Mouse (Mus musculus) midbrain, postnatal 0 days (tissue): ENCODE results near the gene Sept9. TPM values are rescaled to one million over a fixed set of nuclear protein-coding genes. Genes with fewer than 3 reads are reported as not detected.

ENCODE experiments used
- ATAC-seq: fragments of 200-750 bp; cut with Nextera tagmentation; 2 replicates; pipeline ENCODE4 v1.8.0; 2017; ENCODE audit warnings: moderate number of reproducible peaks, mild to moderate bottlenecking, moderate TSS enrichment, moderate library complexity; ENCODE audit not compliant: low FRiP score
- DNase-seq: peaks from one replicate; pipeline ENCODE4 v3.0.0-alpha.2; 2015; ENCODE audit warnings: low spot score
- H3K27ac ChIP-seq: fragments of 300-500 bp; sonication (generic); 2 replicates; pipeline ENCODE4 v1.5.1; 2014; ENCODE audit warnings: low read depth, mild to moderate bottlenecking, low read length, mixed read lengths
- H3K27me3 ChIP-seq: fragments of 300-500 bp; sonication (generic); 2 replicates; pipeline ENCODE4 v1.6.1; 2014; ENCODE audit warnings: low read length, control low read depth, mixed read lengths; ENCODE audit not compliant: insufficient read depth
- H3K36me3 ChIP-seq: fragments of 300-500 bp; sonication (generic); 2 replicates; pipeline ENCODE4 v1.6.1; 2014; ENCODE audit warnings: low read length, control low read depth, mixed read lengths; ENCODE audit not compliant: insufficient read depth
- H3K4me1 ChIP-seq: fragments of 300-500 bp; sonication (generic); 2 replicates; pipeline ENCODE4 v1.6.1; 2014; ENCODE audit warnings: mild to moderate bottlenecking, control low read depth, antibody characterized with exemption, low read length, mixed read lengths; ENCODE audit not compliant: insufficient read depth
- H3K4me2 ChIP-seq: fragments of 300-500 bp; sonication (generic); 2 replicates; pipeline ENCODE4 v1.6.1; 2014; ENCODE audit warnings: low read depth, mild to moderate bottlenecking, low read length, mixed read lengths; ENCODE audit not compliant: poor library complexity, severe bottlenecking
- H3K4me3 ChIP-seq: fragments of 300-500 bp; sonication (generic); 2 replicates; pipeline ENCODE4 v1.5.1; 2014; ENCODE audit warnings: low read depth, mild to moderate bottlenecking, low read length, moderate library complexity
- H3K9ac ChIP-seq: fragments of 300-500 bp; sonication (generic); replicated peaks from 2 replicates; pipeline ENCODE4 v1.6.1; 2014; ENCODE audit warnings: mild to moderate bottlenecking, low read length, moderate library complexity, mixed read lengths; ENCODE audit not compliant: poor library complexity, severe bottlenecking
- H3K9me3 ChIP-seq: fragments of 300-500 bp; sonication (generic); 2 replicates; pipeline ENCODE4 v1.6.1; 2016; ENCODE audit warnings: low read length, control low read depth
- CTCF ChIP-seq: IDR thresholded peaks from 2 replicates; pipeline ENCODE4 v1.5.1; 2016; ENCODE audit warnings: antibody characterized with exemption, mild to moderate bottlenecking
- WGBS: fragments of 180-500 bp; shearing (Covaris S2); extraction: QIAGEN DNeasy Blood & Tissue Kit; methylation state at CpG from one replicate; pipeline ENCODE4 v1.1.7; 2014; 5-methylcytosine and 5-hydroxymethylcytosine counted together
- polyA plus RNA-seq: library from polyadenylated mRNA; unstranded; fragments of >200 nt; fragmentation: Nextera tagmentation; extraction: Ambion mirVana; gene quantifications from 2 replicates; pipeline ENCODE4 v1.2.1, GENCODE M21; 2015
- total RNA-seq: library from RNA; depleted of rRNA; stranded (reverse); fragments of >200 nt; gene quantifications from 2 replicates; pipeline ENCODE4 v1.2.3, GENCODE M21; 2014

Gene Sept9
- total and polyA plus RNA-seq, 2 experiments from 2014 or later: 95.3 to 105 TPM

GRCm38 (mm10) chr11:117357916-117358639, 158.6 kb downstream of the Sept9 start:
- Histone ChIP-seq H3K9me3 (no peaks in the 10 kb centered on the region), H3K36me3 (peaks cover 62% of the 10 kb centered on the region), H3K9ac (no peak overlapping the region), H3K4me2 (no peak overlapping the region), H3K4me3 (no peak overlapping the region), H3K4me1 (no peaks in the 10 kb centered on the region), H3K27ac (no peak overlapping the region), H3K27me3 (no peaks in the 10 kb centered on the region)
- TF ChIP-seq CTCF: peak; percentile 100
- ATAC-seq (no peak; the same call in 1 of the 2 replicates), DNase-seq (peak; percentile 98)
- WGBS: 37% methylated on average over 8 of the region's 8 CpGs

DNA sequence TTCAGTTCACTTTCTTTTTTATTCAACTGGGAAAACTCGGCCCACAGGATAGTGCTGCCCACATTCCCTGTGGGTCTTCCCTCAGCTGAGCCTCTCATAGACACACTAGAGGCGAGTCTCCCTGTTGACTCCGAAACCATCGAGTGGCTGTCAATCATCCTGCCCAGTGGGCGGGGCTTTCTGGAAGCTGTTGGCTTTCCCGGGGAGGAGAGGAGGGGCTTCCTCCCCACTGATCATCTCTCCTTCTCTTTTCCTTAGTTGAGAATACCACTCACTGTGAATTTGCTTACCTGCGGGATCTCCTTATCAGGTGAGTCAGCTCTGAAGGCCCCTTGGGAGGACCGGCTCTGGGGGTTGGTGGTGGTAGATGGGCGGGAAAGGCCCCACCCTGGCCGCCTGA, 159.7 kb downstream of the Sept9 start:
- no peak for ATAC-seq
- peaks cover 51% of the 10 kb centered on the region for H3K36me3 ChIP-seq
- no peaks in the 10 kb centered on the region for H3K27me3 ChIP-seq
- WGBS: 78% methylated on average over 10 of the region's 10 CpGs
- no peak overlapping the region for H3K27ac ChIP-seq
- H3K4me1 ChIP-seq: no peaks in the 10 kb centered on the region
- H3K9me3 ChIP-seq: no peaks in the 10 kb centered on the region
- no peak for DNase-seq
- no peak overlapping the region for H3K4me3 ChIP-seq
- H3K9ac ChIP-seq: no peak overlapping the region
- no peak overlapping the region for H3K4me2 ChIP-seq
- no peak for TF ChIP-seq CTCF

DNA sequence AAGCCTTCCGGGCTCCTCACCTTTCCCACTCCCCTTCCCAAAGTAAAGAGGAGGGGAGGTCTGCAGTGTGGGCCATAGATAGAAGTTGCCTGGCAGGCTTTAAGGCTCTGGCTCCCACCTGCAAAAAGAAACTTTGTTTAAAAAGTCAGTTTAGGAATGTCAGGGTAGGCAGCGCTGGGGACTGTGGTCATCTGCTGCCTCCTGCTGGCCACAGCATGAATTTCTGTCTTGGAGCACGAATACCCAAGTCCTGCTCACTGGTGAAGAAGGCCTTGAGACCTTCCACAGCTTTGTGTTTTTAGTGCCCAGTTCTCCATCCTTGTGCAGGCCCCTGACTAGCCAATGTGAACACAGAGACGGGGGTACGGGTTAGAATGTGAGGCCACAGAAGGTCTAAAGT, 160.4 kb downstream of the Sept9 start:
- H3K27me3 ChIP-seq: no peaks in the 10 kb centered on the region
- H3K36me3 ChIP-seq: peaks cover 44% of the 10 kb centered on the region
- WGBS: 73% methylated on average over 5 of the region's 5 CpGs
- DNase-seq (peak; percentile 70), ATAC-seq (no peak)
- no peak overlapping the region for H3K4me3 ChIP-seq
- H3K9ac ChIP-seq: no peak overlapping the region
- H3K9me3 ChIP-seq: no peaks in the 10 kb centered on the region
- peak; percentile 93 for TF ChIP-seq CTCF
- no peak overlapping the region for H3K4me2 ChIP-seq
- no peaks in the 10 kb centered on the region for H3K4me1 ChIP-seq
- H3K27ac ChIP-seq: no peak overlapping the region

DNA sequence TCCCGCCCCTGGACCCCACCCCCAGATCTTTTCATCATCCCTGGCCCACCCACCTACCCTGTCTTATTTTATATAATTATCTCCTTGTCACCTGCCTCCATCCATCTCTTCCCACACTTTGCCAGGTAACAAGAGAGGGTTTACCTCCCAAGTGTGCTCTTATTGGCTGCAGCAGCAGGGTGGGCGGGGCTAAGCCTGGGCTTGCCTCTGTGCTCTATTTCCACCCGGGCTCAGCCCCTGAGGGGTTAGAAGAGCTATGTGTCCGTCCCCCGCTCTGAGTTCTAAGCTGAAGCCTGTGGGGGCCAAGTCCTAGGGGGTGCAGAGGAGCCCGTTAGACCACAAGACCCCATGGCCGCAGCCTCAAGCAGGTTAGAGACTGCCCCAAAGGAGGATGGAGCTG, 161.1 kb downstream of the Sept9 start:
- WGBS: 80% methylated on average over 7 of the region's 7 CpGs
- ATAC-seq: no peak

GRCm38 (mm10) chr11:117362307-117362706, 162.8 kb downstream of the Sept9 start:
- peak; percentile 37 for TF ChIP-seq CTCF
- H3K4me2 ChIP-seq: no peak overlapping the region
- 94% methylated on average over 2 of the region's 2 CpGs for WGBS
- peaks cover 23% of the 10 kb centered on the region for H3K36me3 ChIP-seq
- H3K4me1 ChIP-seq: no peaks in the 10 kb centered on the region; the same call in 1 of the 2 replicates
- H3K4me3 ChIP-seq: no peak overlapping the region
- no peak for DNase-seq
- H3K9me3 ChIP-seq: no peaks in the 10 kb centered on the region
- no peaks in the 10 kb centered on the region for H3K27me3 ChIP-seq
- H3K9ac ChIP-seq: no peak overlapping the region
- H3K27ac ChIP-seq: no peak overlapping the region
- ATAC-seq: no peak

More for the DNA sequence above, 161.1 kb downstream of the Sept9 start:
- Histone ChIP-seq H3K27me3 (no peaks in the 10 kb centered on the region), H3K4me2 (no peak overlapping the region), H3K27ac (no peak overlapping the region), H3K9me3 (no peaks in the 10 kb centered on the region), H3K4me3 (no peak overlapping the region), H3K36me3 (peaks cover 37% of the 10 kb centered on the region), H3K9ac (no peak overlapping the region), H3K4me1 (no peaks in the 10 kb centered on the region; the same call in 1 of the 2 replicates)
- no peak for DNase-seq
- TF ChIP-seq CTCF: no peak

DNA sequence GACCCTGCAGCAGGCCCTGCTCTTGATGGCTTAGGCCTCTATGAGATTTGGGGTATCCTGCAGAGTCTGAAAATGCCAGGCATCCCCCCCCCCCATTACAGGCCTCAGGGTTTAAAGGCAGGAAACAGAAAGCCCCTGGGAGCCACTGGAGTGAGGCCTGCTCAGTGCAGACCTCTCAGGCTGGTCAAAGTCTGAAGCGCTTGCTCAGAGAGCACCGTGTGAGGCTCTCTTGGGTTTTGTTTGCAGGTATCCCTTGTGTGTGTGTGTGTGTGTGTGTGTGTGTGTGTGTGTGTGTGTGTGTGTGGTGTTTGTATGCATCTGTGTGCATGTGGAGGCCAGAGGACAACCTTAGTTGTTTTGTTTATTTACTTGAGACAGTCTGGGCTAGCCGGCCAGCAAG, 164.5 kb downstream of the Sept9 start:
- H3K36me3 ChIP-seq: peaks cover 23% of the 10 kb centered on the region
- no peaks in the 10 kb centered on the region for H3K27me3 ChIP-seq
- no peaks in the 10 kb centered on the region for H3K9me3 ChIP-seq
- H3K9ac ChIP-seq: no peak overlapping the region
- no peak for TF ChIP-seq CTCF
- DNase-seq (no peak), ATAC-seq (no peak)
- 62% methylated on average over 3 of the region's 3 CpGs for WGBS
- no peak overlapping the region for H3K27ac ChIP-seq
- no peaks in the 10 kb centered on the region; the same call in 1 of the 2 replicates for H3K4me1 ChIP-seq
- no peak overlapping the region for H3K4me3 ChIP-seq
- no peak overlapping the region for H3K4me2 ChIP-seq
